37 mouse cellular contexts compared by ENCODE assay signal in the genomic region with DNA sequence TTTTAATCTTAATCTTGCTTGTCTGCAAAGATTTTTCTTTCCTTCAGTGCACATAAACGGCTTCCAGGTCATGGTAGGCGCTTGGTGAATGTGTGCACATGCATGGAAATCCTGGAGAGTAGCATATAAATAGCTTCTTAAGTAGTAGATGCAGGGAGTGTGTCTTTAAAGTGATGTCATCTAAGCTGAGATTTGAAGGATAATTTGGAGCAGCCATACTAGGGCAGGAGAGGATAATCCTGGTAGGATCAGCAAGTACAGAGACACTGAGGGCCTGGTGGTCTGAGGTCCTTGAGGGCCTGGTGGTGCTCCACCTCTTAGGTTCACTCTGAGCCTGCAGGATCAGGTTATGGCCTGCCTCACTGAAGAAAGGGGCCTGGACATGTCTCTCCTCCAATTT. TPM values are rescaled to one million over a fixed set of nuclear protein-coding genes. Genes with fewer than 3 reads are reported as not detected.
"Had no signal": no experiment of that assay in that cellular context is flagged by ENCODE, and none has a peak within 500 bp of the region (broad histone marks: within the 10 kb centered on the region; RNA-seq: fewer than 3 reads in every experiment).

No protein-coding gene starts in this region.

- H3K4me3 ChIP-seq: heart, adult 2 months; heart, embryonic 10.5 days; heart, embryonic 12.5 days; heart, embryonic 13.5 days; heart, embryonic 15.5 days; hindbrain, embryonic 10.5 days; hindbrain, embryonic 12.5 days; hindbrain, embryonic 13.5 days; hindbrain, embryonic 15.5 days; intestine, embryonic 15.5 days; kidney, embryonic 15.5 days; layer of hippocampus, adult 2 months had no signal

- ATAC-seq: hindbrain, embryonic 16.5 days; hindbrain, postnatal 0 days; inflammation-experienced regulatory T-cells, adult 6 months; intestine, embryonic 15.5 days; intestine, embryonic 16.5 days; intestine, postnatal 0 days had no signal

- H3K9ac ChIP-seq: heart, embryonic 12.5 days; heart, embryonic 13.5 days; heart, embryonic 15.5 days; hindbrain, embryonic 12.5 days; hindbrain, embryonic 13.5 days; hindbrain, embryonic 14.5 days; hindbrain, embryonic 15.5 days; intestine, embryonic 15.5 days; kidney, embryonic 15.5 days had no signal

- H3K27me3 ChIP-seq: heart, embryonic 12.5 days; heart, embryonic 13.5 days; heart, embryonic 15.5 days; hindbrain, embryonic 12.5 days; hindbrain, embryonic 13.5 days; hindbrain, embryonic 15.5 days; intestine, embryonic 15.5 days; kidney, embryonic 15.5 days had no signal

- H3K4me2 ChIP-seq: heart, embryonic 11.5 days; heart, embryonic 12.5 days; heart, embryonic 13.5 days; heart, embryonic 15.5 days; hindbrain, embryonic 12.5 days; hindbrain, embryonic 13.5 days; hindbrain, embryonic 14.5 days; hindbrain, embryonic 15.5 days; intestine, embryonic 15.5 days; kidney, embryonic 15.5 days had no signal

- H3K36me3 ChIP-seq: heart, embryonic 15.5 days; intestine, embryonic 15.5 days had no signal

- H3K27ac ChIP-seq: heart, adult 2 months; heart, embryonic 10.5 days; heart, embryonic 13.5 days; heart, embryonic 15.5 days; hindbrain, embryonic 10.5 days; hindbrain, embryonic 12.5 days; hindbrain, embryonic 13.5 days; hindbrain, embryonic 14.5 days; hindbrain, embryonic 15.5 days; hindbrain, postnatal 0 days; intestine, embryonic 15.5 days; kidney, embryonic 15.5 days; kidney, postnatal 0 days; layer of hippocampus, adult 2 months had no signal

- H3K9me3 ChIP-seq: heart, embryonic 10.5 days; heart, embryonic 12.5 days; heart, embryonic 13.5 days; heart, embryonic 15.5 days; hindbrain, embryonic 10.5 days; hindbrain, embryonic 12.5 days; hindbrain, embryonic 13.5 days; hindbrain, embryonic 15.5 days; intestine, embryonic 15.5 days; kidney, embryonic 15.5 days had no signal

- DNase-seq: heart, adult 2 months; heart, postnatal 10 days; heart, postnatal 14 days; heart, postnatal 36 days; heart, postnatal 4 days; kidney, adult 11 months; kidney, adult 18-20 months; kidney, adult 2 months; kidney, adult 8-10 months; kidney, adult 9 months; kidney, postnatal 10 days; kidney, postnatal 14 days; kidney, postnatal 25 days; kidney, postnatal 36 days; kidney, postnatal 4 days; layer of hippocampus, adult 9-11 months had no signal

RNA-seq across cellular contexts. Expression of a gene that starts 44.6 kb away (rescaled TPM):
- total RNA-seq: heart, adult 8-10 months; heart, postnatal 25 days; heart, postnatal 36 days; heart, postnatal 4 days had no signal
